Mouse (Mus musculus): Measurements from ENCODE around the gene Mcoln1. TPM values are rescaled to one million over a fixed set of nuclear protein-coding genes. Genes with fewer than 3 reads are reported as not detected.

The Mcoln1 gene
- 10 to 100 TPM; 36.1 to 39.8 TPM for total RNA-seq (2021)
- long read RNA-seq, experiment 1, transcript Mcoln1-201 (14 exons, 2,065 nt): major isoform, 35 of 53 reads
- long read RNA-seq, experiment 1, partial matches to known transcripts: 13 of 53 reads
- long read RNA-seq, experiment 1, other reads (novel, unspliced or antisense): 5 of 53 reads
- long read RNA-seq, experiment 2, transcript Mcoln1-201 (14 exons, 2,065 nt): major isoform, 16 of 21 reads
- long read RNA-seq, experiment 2, partial matches to known transcripts: 0 of 21 reads
- long read RNA-seq, experiment 2, other reads (novel, unspliced or antisense): 5 of 21 reads

DNA sequence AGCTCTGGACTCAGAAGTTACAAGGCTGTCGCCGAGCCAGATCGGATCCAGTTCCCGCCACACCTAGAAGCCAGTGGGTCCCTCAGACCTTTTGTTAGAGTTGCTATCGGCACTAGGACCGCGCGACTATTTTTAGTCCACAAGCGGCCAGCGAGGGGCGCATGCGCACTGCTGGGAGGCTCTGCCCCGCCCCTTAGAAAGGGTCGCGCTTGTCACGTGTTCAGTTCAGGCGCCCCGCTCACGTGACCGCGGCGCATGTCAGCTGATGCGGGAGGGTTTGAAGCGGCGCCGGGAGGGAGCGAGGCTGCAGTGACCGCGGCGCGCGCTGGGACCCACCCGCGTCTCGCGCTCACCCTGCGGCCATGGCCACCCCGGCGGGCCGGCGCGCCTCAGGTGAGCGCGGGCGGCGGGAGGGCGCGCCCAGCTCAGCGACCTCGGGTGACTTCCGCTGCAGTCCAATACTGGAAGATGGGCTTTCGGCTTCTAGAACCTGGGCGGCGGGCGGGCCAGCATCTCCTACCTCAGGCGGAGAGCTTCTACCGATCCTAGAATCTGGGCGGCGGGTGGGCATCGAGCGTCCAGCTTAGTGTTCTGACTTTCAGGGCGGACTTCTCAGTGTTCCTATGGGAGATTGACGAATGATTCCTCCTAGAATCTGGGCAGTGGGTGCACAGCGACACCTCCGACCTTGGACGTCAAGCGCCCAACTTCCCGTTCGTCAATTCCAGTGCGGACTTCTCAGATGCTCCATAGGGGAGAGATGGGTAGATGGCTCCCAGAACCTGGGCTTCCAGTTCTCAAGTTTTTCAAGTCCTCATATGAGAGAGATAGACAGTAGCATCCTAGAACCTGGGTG is at the start of gene Mcoln1:
Gene Mcoln1 (plus strand): TSS at position 223 of the 856 bp plus-strand sequence.
- DNase-seq: peak; percentile 99

DNA sequence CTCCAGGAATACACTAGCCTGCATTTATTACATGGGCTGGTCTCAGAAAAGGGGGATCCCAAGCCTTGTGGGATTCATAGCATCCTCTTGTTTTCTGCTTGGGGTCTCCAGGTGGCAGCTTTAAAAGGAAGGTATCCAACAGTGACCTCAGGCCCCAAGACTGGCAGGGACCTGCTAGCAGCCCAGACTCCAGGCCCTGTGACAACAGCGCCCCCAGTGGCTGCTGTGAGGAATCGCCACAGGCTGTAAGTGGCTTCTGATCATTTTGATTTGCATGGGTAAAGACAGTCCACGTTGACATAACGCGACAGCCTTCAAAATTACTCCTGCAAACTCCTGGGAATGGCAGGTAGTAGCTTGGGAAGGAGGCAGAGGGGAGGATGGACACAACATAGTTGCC is 49.6 kb upstream of the Mcoln1 start:
- peak; percentile 66 to 80 for DNase-seq

DNA sequence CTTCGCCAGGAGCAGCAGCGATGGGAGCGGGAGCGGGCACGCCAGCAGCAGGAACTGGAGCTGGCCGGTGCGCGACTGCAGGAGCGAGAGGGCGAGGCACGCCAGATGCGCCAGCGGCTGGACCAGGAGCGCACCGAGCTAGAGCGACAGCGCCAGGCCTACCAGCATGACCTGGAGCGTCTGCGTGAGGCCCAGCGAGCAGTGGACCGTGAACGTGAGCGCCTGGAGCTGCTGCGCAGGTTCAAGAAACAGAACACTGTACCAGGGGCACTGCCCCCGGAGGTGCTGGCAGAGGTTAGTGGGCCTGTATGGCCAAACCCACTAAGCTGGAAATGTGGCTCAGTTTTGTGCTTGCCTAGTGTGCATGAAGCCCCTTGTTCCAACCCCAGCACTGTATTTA is 48.3 kb upstream of the Mcoln1 start:
- DNase-seq: no peak

DNA sequence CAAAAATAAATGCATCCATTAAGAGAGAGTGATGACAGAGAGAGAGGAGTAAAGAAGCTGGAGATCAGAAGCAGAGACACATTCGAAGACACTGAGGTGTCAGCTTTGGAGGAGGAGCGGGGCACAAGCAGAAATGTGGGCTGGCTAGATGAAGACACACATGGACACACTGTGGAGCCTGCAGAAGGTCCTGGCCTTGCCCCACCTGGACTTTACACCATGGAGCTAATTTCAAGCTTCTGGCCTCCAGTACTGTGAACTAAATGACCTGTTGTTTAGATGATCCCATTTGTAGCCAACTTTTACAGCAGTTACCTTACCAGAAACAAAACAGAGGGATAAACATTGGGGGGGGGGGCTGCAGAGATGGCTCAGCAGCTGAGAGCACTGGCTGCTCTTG is 37.0 kb upstream of the Mcoln1 start:
- DNase-seq: no peak

DNA sequence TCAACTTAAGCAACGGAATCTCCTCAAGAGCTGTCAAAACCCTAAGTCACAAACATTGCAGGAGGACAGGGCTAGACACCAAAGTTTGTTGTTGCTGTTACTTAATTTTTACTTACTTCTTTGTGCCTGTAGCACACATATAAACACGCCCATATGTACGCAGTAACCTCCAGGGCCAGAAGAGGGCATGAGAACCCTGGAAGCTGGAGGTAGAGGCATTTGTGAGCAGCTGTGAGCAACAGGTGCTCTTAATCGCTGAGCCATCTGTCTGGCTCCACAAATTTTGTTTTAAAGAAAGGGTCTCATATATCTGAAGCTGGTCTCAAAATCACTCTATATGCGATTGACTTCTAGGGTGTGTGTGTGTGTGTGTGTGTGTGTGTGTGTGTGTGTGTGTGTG is 35.9 kb upstream of the Mcoln1 start:
- peak; percentile 27 to 29 for DNase-seq

DNA sequence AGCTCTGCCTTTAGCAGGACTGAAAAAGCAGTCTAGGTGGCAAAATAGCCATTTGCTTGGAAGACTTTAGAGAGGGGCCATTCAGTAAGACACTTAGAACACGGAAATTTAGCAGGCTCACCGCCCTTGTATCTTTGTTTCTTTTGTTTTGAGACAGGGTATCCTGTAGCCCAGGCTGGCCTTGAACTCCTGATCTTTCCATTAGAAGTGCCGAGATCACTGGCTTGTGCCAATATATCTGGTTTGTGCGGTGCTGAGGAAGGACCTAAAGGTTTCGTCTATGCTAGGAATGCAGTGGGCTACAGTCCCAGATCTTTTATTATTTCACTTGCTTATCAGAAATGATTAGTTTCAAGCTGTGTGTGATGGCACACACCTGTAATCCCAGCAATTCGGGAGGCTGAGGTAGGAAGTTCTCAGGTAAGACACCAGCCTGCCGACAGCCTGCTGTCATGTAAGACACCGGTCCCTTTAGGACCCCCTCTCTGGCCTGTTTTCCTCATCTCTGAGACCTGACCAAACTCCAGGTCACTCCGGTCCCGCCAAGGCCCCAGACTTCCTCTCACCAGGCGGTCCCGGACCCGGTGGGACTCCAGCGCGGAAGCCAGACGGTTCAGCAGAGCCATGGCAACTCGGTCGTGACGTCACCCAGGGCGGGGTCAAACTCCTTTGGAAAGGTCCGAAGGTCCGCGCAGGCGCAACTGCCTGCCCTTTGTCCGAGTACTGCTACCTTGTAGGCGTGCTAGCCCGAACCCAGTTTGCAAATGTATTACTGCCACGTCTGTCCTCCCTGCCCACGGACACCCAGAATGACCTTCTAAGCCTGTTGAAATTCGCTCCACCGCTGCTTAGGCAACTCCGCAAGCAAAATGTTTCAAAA is 33.0 kb upstream of the Mcoln1 start, which contains the start of gene Pex11g:
Gene Pex11g (minus strand): TSS at position 675 of the 880 bp plus-strand sequence.
- DNase-seq: peak; percentile 100

DNA sequence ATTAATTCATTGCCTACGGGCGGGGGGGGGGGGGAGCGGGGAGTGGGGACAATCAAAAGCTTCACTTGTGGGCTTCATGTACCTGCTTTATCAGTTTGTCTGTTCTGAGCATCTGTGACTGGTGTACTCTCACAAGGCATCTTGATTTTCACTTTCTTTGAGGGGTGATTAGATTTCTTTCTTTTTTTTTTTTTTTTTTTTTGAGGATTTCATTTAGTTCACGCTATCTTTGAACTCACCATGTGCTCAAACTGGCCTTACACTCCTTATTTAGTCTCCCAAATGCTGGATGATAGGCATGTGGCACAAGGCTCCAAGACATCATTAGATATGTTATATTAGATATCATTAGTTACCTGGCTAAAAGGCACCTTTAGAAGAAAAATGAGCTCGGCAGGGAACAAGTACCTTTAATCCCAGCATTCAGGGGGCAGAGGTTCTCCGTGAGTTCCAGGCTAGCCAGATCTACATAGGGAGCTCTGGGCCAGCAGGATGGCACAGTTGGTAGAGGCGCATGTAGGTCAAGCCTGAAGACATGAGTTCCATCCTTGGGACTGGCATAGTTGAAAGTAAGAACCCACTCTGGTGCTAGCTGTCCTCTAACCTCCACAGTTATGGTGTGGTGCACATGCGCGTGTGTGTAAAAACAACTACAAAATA is 32.2 kb upstream of the Mcoln1 start:
- DNase-seq: no peak

DNA sequence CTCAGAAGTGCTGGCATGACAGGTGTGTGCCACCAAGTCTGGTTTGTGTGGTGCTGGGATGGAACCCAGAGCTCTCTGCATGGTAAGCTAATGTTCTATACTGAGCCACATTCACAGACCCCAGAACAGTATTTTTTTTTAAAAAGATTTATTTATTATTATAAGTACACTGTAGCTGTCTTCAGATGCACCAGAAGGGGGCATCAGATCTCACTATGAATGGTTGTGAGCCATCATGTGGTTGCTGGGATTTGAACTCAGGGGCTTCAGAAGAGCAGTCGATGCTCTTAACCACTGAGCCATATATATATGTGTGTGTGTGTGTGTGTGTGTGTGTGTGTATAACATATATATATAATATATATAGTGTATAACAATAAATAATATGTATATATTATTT is 31.4 kb upstream of the Mcoln1 start:
- DNase-seq: no peak

DNA sequence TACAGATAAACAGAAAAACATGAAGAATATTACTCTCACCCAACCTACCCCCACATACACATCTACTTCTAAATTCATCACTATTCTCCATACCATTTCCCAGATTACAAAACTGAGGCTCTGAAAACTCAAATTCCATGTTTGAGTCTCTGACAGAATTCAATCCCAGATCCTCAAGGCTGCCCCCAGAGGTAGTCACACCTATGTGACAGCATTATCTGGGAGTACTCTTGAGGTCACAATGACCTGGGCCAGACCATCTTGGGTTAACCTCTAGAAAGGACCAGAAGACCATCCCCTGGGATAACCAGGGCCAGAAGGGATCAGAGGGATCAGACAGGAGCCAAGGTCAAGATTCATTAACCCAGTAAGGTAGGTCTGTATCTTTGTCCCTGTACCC is 29.7 kb upstream of the Mcoln1 start, which contains the start of gene Tex45:
Gene Tex45 (plus strand): TSS at position 301 of the 400 bp plus-strand sequence.
- no peak for DNase-seq

DNA sequence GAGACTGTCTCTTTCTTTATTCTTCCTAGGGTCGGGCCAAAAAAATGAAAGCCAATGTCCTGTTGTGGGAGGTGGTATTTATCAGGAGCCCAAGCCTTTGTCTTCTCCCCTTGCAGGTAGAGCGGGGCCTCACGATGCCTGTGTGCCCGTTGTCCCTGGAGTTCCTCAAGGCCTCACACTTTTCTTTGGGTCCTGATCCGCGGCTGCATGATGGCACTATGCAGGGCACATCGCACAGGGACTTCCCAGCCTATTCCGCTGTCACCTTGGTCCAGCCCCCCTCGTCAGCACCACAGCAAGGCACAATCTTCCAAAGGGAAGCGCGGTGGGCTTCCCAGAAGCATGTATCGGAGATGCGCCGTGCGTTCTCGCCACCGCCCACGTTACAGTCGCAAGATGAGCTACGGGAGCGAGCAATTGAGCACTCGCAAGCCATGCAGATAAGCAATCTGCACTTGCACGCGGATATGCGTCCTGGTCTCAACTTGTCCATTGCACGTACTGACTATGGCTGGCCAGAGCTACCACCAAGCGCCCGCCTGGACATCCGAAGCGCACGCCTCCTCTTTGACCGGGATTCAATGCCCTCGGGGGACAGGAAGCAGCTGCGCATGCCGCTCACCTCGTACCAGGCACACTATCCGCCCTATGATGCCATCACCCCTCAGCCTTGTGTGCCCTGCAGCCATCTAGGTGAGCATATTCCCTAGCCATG is 24.4 kb upstream of the Mcoln1 start:
- no peak for DNase-seq

DNA sequence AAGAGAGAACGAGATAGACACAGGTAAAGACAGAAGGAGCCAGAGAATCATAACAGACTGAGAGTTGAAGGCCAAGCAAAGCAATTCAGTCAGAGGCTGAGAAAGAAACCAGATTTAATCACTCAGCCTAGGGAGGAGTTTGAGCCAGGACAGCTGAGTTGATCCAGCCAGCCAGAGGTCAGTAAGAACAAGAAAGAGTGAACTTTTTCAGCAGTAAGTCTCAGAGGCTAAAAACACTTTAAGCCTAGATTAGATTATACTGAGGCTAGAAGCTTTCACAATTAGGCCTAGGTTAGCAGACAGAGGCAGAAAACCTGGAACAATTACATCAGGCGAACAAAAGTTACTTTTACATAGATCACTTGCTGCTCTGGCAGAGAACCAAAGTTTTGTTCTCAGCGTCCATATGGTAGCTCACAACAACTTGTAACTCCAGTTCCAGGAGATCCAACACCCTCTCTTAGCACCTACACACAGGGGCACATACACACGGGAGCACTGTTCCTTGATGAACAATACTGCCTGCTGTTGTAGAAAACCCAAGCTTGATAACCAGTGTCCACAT is 20.0 kb upstream of the Mcoln1 start:
- DNase-seq: no peak

DNA sequence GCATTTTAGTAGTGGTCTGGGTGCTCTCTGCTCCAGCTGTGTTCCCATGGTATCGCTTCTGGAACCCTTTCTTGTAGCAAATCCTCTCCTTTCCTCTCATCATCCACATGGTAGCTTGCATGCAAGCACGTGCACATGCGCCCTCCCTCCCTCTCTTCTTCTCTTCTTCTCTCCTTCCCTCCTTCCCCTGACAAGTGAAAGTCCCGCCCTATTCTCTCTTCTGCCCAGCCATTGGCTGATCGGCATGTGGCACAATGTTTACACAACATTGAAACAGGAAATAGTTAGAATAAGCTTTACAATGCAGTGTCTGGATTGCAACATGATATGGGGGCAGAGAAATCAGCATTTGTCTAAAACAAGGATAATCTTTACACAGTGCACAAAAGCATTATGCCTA is 18.7 kb upstream of the Mcoln1 start:
- no peak for DNase-seq

DNA sequence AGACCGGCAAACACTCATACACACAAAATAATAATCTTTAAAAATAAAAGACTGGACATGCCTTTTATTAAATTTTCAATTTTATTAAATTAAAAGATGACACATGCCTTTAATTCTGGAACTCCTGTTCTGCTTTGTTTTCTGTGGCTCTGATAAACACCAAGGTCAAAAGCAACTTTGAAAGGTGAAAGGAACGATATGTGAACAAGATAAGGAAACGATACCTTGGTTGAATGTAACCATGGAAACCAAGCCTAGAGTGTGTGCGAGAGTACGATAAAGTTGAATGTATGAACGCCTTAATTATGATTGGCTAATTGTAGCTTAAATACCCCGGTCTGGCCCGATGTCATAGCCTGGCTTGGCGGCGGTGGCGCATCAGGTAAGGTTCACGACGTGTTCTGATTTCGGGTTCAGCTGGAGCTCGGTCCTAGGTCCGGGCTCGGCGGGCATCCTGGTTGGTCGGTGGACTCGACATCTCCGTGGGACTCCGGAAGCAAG is 18.0 kb upstream of the Mcoln1 start:
- no peak for DNase-seq

DNA sequence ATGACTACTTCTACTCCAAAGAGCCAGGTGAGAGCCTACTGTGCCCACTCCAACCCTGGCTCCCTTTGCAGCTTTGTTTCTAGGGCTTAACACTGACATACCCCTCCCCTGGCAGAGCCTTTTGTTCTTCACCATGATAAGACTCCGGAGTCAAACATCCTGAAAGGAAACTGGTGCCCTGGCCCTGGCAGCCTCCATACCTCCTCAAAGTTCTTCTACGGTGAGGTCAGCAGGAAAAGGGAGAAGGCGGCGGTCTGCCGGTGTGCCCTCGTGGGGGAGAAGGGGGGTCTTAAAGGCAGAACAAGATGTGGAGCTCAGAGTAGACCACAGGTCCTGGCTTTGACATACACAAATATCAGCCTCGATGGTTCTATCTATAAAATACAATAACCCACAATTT is 16.7 kb upstream of the Mcoln1 start:
- DNase-seq: no peak

DNA sequence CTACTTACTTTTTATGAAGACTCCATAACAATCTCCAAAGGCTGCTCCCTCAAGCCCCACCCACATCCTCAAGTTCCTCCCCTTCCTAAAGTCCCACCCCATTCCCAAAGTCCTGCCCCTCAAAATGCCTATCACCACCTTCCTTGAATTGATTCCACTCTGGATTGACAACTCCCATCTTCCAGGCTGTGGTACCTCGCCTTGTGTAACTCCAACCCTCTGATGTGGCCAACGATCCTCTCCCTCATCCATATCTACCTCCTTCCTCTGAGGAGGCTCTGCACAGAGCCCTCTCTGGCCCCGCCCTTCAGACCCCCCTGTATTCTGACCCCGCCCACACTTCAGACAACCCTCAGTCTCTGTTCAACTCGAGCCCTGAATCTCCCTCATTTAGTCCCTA is 15.1 kb upstream of the Mcoln1 start:
- DNase-seq: no peak

DNA sequence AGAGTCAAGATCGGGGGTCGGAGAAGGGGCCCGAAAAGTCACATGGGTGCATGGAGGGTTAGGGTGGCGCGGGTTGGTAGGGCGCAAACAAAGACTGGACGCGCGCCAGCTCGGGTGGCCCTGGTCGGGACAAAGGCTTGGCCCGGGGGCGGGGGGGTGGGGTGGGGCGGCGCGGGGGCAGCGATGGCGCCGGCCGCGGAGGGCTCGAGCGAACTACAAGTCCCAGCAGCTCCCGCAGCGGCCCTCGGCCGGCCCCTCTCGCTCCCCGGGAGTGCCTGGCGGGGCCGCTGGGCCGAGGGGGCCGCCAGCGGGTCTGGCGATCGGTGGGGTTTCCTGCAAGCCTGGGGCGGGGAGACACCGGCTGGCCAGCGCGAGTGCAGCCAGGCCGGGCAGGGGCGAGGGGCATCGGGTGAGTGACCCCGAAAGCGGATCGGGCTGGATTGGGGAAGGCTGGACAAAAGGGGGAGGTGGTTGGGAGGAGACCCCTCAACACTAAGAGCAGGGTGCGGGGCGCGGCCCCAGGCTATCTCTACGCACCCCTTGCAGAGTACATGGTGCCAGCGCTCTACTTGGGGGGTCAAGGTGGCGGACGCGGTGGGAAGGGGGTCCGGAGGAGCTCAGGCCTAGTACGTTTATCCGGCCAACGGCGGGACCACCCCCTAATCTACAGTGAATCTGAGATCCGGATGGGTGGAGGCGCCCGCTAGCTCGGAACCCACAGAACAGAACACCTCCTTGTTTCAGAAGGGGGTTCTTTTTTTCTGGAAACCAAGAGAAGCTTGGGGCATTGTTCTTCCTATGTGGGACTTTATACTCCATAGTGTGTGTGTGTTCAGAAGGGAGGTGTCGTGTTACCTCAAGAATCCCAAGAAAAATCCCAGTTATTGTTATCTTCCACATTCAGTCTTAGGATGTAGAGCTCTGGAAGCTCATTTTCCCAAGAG is 7.1 kb upstream of the Mcoln1 start, which contains the start of gene Zfp358:
Gene Zfp358 (plus strand): TSS at position 238 of the 944 bp plus-strand sequence.
- DNase-seq: peak; percentile 82 to 90

DNA sequence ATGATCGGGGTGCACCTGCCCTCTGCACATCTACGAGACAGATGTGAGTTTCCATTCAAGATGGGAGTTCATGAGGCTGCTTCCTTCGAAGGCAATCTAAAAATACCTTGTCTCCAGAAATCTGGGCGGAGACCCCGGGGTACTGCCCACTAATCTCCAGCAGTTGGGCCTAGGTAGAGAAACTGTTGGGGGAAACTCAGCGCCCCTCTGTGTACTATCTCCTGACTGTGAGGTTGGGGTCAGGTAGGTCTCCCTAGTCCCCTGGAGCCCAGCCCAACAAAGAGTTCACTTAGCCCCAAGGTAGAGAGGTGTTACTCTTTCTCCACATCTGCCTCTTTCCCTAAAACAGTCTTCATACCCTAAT is 6.4 kb upstream of the Mcoln1 start:
- DNase-seq: no peak

DNA sequence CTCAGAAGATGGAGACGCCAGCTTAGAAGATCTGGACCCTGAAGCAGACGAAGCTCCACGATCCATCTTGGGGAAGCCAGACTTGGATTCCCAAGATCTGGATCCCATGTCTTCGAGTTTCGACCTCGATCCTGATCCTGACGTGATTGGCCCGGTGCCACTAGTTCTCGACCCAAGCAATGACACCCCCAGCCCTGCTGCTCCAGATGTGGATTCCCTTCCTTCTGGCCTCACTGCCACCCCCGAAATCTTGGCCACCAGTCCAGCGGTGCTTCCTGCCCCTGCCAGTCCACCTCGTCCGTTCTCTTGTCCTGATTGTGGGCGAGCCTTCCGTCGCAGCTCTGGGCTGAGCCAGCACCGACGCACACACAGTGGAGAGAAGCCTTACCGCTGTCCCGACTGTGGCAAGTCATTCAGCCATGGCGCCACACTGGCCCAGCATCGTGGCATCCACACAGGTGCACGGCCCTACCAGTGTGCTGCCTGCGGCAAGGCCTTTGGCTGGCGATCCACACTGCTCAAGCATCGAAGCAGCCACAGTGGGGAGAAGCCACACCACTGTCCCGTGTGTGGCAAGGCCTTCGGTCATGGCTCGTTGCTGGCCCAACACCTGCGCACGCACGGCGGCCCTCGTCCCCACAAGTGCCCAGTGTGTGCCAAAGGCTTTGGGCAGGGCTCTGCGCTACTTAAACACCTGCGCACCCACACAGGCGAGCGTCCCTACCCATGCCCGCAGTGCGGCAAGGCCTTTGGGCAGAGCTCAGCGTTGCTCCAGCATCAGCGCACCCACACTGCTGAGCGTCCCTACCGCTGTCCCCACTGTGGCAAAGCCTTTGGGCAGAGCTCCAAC is 4.5 kb upstream of the Mcoln1 start:
- DNase-seq: no peak

DNA sequence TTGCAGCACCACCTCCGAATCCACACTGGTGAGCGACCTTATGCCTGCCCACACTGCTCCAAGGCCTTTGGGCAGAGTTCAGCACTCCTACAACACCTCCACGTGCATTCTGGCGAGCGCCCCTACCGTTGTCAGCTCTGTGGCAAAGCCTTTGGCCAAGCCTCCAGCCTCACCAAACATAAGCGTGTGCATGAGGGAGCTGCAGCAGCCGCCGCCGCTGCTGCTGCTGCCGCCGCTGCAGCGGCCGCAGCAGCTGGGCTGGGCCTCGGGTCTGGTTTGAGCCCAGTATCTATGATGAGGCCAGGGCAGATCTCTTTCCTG is 3.9 kb upstream of the Mcoln1 start:
- no peak for DNase-seq

All from adrenal gland, postnatal 36 days (tissue).